Mouse (Mus musculus): ENCODE data around the gene Emilin3.
"Not testable (repeated sequence)": the region's sequence is repeated elsewhere in the genome, so short reads cannot be mapped to it uniquely, and the experiment has no call there.

Emilin3 gene

DNA sequence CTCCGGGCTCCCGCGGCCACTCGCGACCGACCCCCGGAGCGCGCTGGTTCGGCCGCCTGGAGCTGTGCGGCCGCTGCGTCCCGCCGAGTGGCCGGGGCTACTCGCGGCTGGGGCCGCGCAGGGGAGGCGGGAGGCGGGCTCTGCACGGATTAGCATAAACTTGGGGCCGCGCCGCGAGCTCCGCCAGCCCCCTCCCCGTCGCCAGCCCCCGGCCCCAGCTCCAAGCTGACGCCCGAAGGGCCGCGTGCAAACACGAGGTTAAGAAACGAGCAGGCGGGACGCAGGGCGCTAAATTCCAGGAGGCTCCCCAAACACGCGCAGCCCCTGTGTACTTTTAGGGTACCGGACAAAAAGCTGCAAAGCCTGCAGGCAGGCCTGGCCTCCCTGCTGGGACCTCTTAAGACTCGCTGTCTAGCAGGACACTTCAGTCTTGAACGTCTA lies at the start of gene Emilin3:
Gene Emilin3 (minus strand): TSS at position 98 of the 441 bp plus-strand sequence.
- DNase-seq (ENCODE audit: low spot score in 2 of 2), result no peak

DNA sequence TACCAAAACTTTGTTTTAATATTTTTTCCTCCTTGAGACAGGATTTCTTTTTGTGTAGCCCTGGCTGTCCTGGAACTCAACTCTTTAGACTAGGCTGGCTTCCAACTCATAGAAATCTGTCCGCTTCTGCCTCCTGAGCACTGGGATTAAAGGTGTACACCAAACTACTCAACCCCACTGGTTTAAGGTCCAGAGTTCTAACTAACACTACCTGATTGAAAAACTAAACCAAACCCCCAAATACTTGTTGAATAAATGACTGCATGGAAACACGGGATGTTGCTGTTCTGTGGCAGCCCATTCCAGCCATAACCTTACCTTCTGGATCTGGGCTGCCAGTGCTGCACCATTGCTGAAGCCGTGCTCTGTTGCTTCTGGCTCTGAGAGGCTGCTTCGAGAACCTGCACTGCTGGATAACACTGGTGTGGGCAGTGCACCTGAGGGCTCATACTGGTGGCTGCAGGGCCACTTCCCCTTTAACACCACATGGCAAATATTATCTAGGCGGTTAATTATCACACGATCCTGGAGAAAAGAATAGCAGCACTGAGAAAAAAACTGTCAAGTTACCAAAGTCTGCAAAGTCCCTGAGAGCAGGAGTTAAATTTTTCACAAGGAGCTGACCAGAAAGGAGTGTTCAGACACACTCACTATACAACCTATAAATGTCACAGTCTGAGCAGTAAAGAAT lies 49.0 kb upstream of the Emilin3 start:
- no peak for DNase-seq (ENCODE audit: low spot score in 2 of 2)

DNA sequence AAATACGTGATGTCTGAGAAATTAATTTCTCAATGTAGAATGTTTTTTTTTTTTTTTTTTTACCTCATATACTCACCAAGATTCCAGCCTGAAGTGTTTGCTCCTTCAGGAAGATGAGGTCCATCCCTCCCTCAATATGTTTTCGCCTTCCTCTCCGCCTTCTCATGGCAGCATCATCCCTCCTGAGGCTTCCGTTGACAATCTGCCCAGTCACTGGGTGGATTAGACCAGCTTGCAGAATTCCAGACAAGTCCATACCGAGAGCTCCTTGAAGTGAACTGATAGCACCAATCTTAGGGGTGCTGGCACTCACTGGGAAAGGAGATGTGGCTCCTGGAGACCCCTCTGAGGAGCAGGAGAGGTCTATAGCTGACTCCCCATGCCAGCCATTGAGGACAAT lies 47.8 kb upstream of the Emilin3 start:
- DNase-seq (ENCODE audit: low spot score in 2 of 2), result no peak

DNA sequence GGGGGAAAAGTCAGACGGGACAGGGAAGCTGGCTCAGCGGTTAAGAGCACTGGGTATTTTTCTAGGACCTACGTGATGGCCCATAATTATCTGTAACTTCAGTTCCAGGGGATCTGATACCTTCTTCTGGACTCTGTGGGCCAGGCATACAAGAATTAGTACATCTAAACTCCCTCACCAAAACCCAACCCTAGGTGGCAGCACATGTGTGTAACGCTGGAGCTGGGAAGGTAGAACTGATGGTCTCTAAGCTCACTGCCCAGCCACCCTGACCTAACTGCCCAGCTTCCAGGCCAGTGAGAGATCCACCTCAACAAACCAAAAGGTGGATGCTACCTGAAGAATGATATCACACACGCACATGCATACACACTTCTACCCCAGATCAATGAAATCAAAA lies 46.6 kb upstream of the Emilin3 start:
- no peak for DNase-seq (ENCODE audit: low spot score in 2 of 2)

DNA sequence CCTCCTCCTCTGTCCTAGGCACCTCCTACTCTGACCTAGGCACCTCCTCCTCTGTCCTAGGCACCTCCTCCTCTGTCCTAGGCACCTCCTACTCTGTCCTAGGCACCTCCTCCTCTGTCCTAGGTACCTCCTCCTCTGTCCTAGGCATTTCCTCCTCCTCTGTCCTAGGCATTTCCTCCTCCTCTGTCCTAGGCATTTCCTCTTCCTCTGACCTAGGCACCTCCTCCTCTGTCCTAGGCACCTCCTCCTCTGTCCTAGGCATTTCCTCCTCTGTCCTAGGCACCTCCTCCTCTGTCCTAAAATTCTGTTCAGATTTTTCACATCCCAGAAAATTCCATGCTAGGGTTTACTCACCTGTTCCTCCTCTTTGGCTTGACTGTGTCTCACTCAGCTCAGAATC lies 45.7 kb upstream of the Emilin3 start:
- DNase-seq (ENCODE audit: low spot score in 2 of 2), result not testable (repeated sequence)

DNA sequence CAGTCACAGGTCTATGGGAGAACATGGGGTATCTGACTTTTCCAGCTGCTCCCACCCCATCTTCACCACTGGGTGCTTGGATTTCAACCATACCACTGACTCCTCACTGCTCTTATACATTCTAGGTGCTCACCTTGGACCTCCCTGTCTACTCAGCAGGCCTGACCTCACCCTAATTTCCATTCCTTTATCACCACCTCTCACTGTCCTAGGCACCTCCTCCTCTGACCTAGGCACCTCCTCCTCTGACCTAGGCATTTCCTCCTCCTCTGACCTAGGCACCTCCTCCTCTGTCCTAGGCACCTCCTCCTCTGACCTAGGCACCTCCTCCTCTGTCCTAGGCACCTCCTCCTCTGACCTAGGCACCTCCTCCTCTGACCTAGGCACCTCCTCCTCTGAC lies 45.2 kb upstream of the Emilin3 start:
- not testable (repeated sequence) for DNase-seq (ENCODE audit: low spot score in 2 of 2)

DNA sequence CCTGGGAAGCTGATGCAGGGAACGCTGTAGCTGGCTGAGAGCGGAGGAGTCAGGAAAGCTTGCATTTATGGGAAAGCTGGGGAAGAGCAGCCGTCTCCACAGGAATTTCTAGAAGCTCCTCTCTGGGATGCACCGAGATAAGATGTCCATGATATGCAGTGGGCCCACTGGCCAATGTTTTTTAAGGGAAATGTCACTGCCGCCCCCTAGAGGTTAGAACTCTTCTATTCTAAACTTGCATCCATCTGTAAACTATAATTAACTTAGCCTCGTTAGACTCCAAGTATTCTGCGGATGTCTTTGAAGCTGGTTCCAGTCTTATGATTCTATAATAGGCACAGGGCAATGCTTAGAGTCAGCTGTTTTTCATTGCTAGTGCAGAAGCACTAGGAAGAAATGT lies 43.2 kb upstream of the Emilin3 start:
- DNase-seq (ENCODE audit: low spot score in 2 of 2), result no peak

DNA sequence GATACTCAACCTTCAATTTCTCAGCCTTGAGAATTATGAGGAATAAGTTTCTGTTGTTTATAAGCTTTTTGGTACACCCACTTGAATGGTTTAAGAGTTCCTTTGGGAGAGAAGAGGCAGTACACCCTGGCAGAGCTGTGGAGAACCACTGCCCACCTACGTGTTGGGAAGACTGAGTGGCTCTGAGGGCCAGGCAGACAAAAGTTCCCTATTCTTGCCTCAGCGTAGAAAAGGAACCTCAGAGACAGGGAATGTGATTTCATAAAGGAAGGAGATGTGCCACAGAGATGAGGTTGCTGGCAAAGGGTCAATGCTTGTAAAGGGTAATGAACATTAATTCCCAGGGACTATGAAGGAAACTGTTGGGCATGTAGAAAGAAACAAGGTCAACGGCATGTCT lies 42.4 kb upstream of the Emilin3 start:
- no peak for DNase-seq (ENCODE audit: low spot score in 2 of 2)

DNA sequence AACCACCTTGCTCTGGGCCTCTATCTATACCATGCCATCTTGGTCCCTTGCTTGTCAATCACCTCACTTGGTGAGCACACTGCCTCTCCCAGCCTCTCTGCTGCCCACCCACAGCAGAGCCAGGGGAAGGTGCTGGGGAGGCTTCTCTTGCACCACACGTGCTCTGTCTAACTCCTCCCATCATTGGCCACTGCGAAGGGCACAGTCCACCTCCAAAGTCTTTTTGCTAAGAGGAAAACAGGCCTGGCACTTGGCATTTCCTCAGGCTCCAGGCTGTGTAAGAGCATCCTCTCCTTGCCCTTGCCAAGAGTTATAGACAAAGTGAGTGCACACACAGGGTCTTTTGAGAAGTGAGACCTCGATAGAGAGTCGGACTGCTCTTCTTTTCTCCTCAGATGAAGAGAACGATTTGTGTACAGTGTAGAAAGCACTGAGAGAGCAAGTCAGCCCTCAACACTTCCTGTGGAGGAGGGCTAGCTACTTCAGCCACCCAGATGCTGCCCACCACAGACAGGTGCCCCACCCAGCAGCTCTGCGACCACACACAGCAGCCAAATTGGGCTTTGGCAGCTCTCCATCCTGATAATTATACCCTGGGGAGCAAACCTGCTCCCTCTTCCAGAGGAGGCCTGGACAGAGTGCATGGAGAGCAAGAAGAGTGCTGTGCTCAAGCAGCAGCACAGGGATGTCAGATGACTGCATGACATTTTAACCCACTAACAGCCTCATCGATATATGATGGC lies 41.2 kb upstream of the Emilin3 start:
- DNase-seq (ENCODE audit: low spot score in 2 of 2), result no peak

DNA sequence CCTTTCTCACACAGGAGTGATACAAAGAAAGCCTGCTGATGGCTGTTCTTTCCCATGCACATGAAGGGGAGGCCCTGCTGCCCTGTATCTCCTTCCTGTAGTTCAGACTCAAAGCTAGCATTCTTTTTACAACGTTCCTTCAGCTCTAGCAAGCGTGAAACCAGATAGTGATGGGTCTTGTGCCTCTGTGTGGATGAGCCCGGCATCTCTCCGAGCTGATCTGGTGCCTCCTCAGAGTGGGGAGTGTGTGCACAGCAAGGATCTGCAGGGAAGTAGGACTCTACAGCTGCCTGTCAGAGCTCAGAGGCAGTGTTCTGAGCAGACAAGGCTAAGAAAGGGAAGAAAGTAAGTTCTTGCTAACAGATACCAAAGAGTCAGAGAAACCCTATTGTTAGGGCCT lies 39.5 kb upstream of the Emilin3 start:
- no peak for DNase-seq (ENCODE audit: low spot score in 2 of 2)

DNA sequence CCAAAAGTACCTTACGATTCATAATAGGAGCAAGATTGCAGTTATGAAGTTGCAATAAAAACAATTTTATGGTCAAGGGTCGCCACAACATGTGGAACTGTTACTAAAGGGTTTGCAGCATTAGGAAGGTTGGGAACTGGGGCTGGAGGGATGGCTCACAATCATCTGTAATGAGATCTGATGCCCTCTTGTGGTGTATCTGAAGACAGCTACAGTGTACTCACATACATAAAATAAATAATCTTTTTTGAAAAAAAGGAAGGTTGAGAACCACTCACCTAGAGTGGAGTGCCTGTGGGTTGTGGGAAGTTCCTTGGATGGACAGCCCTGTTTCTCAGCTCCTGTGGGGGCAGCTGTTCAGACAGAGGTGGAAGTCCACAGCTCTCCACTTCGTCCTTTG lies 30.3 kb upstream of the Emilin3 start:
- DNase-seq (ENCODE audit: low spot score in 2 of 2), result no peak

DNA sequence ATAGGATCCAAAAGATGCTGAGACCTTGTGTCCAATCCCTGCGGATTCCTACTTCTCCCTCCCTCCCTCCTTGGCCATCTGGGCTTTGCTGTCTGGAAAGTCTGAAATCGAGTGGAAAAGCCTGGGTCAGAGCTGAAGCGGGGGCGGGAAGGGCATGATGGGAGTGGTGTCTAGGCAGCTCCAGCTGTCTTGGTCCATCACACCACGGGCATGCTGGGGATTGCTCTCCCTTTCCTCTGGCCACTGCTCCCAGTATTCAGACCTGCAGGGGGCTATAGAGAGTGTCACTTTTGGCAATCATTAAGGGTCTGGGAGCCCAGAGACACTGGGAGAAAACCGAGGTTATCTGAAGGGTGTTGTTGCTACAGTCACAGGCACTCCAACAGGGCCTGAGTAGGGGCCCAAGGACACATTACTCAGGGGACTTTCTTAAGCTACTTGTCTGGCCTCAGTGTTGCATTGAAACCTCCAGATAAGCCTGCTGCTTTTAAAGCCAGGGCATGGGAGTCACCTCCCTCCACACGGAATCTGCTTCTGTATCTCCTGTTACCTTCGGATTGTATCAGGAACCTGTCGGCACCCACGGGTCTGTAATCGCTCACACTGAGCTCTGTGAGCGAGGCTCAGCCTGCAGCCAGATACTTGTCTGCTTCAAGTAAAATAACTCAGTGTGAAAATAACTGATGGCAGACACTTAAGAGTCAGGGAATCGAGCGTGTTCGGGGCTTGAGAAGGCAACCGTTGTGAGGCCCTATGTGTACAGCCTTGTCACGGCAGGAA lies 29.0 kb upstream of the Emilin3 start:
- DNase-seq (ENCODE audit: low spot score in 2 of 2), result no peak

DNA sequence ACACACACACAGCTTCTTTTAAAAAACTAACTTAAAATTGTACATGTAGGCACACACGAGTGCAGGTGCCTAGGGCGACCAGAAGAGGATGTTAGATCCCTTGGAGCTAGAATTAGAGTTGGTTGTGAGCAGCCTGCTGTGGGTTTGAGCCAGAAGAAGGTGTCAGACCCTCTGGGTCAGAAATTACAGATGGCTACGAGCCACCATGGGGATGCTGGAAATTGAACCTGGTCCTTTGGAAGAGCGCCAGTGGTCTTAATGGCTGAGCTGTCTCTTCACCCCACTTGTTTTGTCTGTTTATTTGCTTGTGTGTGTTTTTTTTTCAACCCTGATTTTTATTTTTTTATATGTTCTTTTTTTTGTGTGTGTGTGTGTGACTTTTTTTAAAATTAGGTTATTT lies 22.3 kb upstream of the Emilin3 start:
- DNase-seq (ENCODE audit: low spot score in 2 of 2), result no peak

DNA sequence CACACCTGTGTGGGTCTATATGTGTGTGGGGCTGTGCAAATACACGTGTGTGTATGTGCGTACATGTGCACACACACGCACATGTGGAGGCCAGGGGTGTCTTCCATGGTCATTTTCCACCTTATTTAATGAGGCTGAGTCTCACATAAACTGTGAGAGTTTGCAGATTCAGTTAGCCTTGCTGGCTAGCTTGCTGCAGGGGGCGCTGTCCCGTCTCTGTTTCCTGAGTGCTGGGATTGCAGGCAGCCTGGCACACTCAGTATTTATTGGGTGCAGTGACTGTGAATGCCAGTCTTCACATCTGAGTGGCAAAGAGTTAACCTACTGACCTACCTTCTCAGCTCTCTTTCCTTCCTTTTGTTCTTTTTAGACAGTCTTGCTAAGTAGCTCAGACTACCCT lies 21.8 kb upstream of the Emilin3 start:
- no peak for DNase-seq (ENCODE audit: low spot score in 2 of 2)

DNA sequence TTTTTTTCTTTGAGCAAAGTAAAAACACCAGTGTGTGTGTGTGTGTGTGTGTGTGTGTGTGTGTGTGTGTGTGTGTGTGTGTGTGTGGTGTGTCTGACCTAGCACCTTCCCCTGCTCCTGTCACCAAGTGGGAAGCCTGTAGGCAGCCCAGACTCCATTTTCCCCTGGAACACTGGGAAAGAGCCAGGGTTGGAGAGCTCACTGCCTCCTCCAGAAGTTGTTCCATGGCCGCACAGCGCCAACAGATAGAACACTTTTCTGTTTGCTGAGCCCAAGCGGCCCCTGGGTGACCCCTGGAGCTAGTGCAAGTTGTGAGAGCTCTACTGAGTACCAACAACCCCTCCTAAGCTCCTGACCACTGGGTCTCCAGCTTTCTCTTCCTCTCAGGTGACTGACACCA lies 20.9 kb upstream of the Emilin3 start:
- no peak for DNase-seq (ENCODE audit: low spot score in 2 of 2)

DNA sequence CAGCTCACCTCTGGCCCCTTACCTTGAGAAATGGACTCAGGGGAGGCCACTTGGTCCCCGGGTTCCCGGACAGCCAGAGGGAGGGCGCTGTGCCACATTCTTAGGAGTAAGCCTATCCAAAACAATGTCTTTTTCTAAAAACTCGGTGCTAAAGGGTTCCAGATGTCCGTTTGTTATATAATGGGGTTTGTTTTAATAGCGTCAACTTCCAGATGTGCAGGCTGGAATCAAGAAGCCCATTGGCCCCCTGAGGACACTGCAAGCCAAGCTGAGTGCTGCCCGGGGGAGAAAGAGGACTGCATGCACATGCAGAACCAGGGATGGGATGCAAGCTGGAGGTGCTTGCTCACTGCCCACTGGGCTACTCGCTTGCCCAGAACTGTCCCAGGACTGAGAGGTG lies 20.2 kb upstream of the Emilin3 start:
- no peak for DNase-seq (ENCODE audit: low spot score in 2 of 2)

DNA sequence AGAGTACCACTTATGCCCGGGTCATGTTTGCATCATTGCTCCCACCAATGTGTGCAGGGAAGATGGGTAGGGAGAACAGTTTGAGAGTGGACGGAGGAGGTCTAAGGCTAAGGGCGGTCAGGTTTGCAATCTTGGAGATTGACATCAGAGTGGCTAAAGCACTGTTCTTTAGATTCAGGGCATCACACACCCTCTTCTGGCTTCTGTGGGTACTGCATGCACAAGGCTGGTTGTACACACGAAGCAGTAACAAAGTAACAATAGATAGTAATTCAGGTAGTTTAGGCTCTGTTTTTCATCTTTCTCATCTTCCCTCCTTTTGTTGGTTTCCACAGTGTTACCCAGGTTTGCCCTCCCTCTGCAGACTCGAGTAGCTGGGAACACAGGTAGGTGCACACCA lies 19.2 kb upstream of the Emilin3 start:
- DNase-seq (ENCODE audit: low spot score in 2 of 2), result no peak

DNA sequence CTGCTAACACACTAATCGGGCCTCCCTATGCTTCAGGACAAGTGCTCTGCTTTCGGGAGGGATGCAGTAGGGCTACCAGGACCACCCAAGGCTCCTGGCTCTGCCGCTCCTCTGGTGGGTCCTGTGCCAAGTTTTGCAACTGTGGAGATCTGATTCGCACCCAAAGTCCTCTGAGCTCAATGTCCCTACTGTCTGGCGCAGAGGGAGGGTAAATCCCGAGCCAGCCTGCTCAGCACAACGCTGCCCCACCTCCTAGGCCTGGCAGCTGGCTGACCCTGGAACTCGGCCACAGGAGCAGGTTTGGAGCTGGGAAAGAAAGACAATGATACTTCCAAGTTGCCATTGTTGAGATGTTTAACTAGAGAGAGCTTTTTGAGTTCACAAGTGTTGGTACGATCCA lies 13.1 kb upstream of the Emilin3 start:
- no peak for DNase-seq (ENCODE audit: low spot score in 2 of 2)

DNA sequence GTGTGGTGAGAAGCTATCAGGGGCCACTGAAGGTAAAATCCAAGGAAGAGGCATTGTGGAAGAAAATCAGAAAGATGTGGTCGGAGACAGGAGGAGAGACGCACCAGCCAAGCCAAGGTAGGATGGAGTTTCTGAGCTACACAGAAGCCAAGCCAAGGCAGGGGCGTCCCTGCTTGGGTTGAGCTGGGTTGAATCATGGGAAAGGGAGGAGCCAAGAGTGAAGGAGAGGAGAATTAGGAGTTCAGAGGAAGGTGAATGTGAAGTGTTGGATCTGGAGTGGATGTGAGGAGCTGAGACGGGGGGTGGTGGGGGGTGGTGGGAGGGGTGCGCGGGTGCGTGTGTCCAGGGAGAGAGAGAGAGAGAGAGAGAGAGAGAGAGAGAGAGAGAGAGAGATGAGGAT lies 9.2 kb upstream of the Emilin3 start:
- DNase-seq (ENCODE audit: low spot score in 2 of 2), result no peak

DNA sequence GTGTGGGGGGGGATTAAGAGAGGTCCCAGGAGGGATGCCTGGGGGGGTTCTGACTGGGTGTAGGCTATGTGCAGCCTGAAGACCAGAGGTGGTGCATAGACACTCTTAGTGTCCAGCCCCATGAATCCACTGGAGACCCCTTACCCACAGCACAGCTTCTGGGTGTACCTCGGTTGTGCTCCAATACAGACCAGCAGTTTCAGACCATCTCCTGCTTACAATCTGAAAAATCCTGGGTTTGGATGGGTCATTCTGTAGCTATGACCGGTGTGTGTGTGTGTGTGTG lies 6.7 kb upstream of the Emilin3 start:
- no peak for DNase-seq (ENCODE audit: low spot score in 2 of 2)

DNA sequence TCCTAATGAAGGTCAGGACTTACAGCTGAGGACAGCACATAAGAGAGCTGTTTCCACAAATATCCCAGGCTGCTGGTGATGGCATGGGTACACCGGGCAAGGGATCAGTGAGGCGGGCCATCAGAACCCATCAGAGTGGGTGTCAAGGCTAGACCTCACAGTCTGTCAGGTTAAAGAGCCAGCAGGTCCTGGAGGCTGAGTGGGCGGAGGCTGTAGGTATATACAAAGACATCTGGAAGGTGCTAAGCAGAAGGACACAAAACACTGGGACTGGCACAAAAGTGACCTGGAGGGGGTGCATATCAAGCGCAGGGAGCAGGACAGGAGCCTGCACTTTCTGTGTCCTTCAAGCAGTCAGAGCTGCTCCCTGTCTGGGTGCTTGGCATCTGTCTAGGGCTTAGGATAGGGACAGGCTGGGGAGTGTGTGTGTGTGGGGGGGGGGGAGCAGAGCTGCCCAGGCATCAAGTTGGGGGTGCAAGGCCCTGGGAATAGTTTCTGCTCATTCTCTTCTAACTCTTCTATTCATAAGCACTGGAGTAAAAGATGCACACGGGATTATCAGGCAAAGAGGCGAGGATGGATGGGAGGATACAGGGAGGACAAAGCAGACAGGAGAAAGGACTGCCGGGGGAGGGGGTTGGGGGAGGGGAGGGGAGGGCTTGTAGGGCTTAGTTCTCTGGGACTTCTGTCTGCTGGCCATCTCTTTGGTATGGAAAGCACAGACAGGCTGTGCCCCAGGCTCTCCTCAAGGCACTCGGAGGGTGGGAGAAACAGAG lies 6.2 kb upstream of the Emilin3 start:
- DNase-seq (ENCODE audit: low spot score in 2 of 2), result no peak

DNA sequence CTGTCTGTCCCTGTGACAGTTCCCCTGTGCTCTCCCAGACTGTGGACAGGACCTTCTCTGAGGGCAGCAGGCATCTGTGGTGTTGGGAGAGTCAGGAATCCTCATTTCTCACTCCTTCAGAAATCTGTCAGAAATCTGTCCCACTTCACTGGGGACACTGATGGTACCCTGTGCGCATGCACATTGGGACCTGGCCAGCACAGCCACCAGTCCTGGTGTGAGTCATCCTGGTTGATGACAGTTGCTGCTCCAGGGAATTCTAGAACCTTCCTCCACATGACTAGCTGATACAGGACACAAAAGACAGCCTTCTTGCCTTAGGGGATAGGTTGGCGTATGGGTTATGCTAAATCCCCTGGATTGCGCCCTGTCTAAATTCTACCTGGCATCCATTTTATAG lies 5.2 kb upstream of the Emilin3 start:
- DNase-seq (ENCODE audit: low spot score in 2 of 2), result no peak
